Mouse (Mus musculus) layer of hippocampus, adult 11-12 months (tissue): ENCODE results near the gene Nkd1.
A peak's percentile ranks its signal among the peaks of the same experiment; 100 is the strongest.

ENCODE experiments used
- DNase-seq: peaks from one replicate; pipeline ENCODE4 v3.0.0; 2022; ENCODE audit warnings: low spot score

Nkd1 gene

DNA sequence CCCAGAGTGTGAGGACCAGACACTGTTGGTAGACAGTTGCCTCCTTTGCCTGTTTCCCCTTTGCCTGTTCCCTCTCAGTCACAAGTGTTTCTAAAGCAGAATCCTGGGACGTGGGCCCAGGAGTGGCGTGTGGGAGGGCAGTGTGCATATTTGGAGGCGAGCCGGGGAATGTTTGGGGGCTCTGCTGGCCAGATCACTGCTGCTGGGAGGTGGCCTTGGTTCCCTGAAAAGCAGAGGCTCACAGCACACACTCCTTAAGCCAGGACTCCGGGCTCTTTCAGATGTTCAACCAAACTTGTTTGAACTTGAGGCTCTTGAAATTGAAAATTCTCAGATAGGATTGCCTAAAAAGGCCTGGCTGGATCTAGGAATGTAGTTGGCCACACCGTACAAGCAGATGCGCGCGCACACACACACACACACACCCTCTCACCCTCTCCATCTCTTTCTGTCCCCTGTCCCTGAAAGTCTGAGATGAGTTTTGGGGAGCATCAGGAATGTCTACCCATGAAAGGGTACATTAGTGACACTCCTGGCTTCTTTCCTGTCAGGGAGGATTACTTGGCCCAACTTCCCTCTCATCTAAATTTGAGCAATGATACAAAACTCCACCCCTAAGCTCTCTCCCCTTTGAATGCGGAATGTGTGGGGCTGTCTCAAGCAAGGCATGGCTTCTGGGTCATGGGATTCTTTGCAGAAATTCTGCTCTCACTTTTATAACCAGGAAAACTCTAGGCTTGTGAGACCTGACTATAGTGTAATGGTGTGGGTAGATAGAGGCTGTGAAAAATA is 55.4 kb downstream of the Nkd1 start:
- peak; percentile 36 for DNase-seq

DNA sequence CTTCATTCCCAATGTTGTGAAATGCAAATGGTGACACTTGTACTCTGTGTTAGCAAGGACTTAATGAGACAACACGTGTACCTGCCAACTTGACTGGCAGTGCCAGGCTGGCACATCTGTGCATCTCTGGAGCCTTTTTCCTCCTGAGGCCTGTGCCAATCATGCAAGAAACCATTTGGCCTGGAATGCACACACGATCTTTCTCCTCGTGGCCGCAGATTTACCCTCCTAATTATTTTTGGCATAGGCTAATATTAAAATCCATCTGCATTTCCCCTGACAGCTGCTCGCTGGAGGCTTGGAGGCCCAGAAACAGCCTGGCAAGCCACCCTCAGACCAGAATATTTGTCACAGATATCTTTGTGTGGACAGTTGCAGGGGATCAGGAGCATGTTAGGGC is 56.5 kb downstream of the Nkd1 start:
- no peak for DNase-seq

DNA sequence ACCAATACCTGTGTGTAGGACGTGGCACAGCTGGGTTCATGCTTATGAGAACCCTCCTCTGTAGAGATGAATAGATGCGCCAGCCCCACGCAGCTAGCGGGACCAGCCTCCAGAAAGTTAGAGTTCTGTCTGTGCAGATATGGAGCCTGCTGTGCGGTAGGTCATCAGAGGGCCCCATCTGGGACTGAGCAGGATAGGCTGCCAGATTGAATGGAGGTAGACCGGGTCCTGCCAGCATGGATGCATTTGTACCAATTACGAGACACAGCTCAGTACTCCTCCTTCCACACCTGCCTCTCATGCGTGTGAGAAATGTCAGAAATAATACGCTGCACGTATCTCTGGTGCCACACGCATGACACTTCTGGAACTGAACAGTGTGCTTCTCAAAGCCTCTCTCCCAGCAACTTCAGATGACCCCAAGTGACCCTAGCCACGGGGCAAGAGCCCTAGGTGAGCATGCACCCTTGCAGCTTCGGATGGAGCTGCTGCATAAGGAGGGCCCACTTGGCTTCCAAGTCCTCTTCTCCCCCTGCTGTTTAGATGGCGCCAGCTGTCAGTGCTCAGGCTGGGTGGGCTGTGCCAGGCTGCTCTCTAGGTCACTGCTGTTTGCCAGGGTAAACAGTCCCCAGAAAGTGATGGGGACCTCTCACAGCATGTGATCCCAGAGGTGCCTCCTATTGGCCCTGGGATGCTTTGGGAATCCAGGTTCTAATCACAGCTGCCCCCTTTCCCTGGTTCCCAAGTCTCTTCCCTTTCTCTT is 57.4 kb downstream of the Nkd1 start:
- DNase-seq = no peak

DNA sequence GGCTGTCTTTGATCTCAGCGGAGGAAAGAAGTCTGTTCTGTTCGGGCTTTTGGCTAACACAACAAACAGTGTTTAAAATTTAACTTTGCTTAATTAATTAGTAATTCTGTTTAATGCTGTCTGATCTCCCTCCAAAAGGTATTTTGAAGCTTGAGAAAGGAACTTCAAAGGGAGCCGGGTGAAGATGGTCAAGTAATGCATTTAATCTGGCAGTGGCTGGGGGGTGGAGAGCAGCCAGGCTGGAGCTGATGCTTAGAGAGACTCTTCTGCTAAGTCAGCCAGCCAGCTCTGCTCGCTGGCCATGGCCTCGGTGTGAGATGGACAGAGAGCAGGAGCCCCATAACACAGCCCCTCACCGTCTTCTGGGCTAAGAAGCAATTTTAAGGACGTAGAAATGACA is 58.1 kb downstream of the Nkd1 start:
- DNase-seq = no peak

DNA sequence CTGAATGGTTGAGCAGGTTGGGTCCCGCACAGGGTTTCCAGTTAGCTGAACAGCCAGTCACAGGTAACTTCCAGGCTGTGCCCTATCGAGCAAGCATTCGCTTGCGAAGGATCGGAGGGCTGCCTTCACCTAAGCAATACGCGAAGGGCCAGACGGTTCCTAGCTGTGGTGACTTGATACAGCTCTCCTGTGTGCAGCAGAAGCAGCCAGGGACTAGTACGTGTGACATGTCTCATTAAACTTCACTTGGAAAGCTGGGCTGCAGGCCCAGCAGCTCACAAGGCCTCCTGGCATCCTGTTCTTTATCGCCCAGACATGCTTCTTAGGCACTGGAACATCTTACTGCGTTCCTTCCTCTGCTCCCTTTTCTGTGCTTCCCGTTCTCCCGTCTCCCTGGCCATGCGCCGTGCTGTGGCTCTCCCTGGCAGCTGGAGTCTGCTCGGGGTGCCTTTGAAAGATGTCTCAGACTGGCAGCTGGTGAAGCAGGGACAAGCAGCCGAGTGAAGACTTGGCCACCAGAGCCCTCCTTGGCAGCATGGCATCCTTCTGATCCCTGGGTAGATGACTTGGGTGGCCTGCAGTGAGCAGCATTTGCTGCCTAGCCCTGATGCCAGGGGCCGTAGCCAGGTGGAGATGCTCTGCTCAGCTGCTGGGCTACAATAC is 58.6 kb downstream of the Nkd1 start:
- DNase-seq = no peak

DNA sequence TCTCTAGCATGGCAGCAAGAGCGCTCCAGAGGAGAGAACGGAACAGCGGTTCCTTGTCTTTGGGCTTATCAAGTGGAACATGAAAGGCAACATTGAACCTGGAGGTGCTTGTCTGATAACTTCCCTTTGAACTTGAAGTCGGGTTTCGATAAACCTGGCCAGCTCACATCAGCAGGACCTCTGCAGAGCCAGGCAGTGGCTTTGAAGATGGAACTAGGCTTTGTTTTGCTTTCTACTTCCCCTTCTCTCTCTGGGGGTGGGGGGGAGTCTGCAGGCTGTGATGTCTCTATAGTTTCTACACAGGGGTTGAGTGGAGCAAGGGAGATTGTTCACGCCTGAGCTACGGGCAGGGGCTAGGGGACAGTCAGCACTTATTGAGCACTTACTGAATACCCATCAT is 59.6 kb downstream of the Nkd1 start:
- no peak for DNase-seq

DNA sequence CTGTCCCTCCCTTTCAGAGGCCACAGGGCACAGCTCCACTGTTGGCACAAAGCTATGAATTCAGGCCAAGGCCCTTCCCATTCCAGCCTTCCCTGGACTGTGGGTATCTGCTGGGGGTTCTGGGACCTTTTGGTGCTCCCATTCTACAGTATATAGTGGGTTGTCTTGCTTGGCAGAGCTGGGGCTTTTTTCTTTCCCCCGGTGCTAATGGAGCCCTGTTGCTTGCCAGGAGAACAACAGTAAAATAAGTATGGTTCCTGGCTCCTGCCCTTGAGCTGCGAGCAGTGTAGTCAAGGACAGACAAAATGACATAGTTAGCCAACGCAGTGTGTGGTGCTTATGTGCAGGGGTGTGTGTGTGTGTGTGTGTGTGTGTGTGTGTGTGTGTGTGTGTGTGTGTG is 62.7 kb downstream of the Nkd1 start:
- DNase-seq = no peak

DNA sequence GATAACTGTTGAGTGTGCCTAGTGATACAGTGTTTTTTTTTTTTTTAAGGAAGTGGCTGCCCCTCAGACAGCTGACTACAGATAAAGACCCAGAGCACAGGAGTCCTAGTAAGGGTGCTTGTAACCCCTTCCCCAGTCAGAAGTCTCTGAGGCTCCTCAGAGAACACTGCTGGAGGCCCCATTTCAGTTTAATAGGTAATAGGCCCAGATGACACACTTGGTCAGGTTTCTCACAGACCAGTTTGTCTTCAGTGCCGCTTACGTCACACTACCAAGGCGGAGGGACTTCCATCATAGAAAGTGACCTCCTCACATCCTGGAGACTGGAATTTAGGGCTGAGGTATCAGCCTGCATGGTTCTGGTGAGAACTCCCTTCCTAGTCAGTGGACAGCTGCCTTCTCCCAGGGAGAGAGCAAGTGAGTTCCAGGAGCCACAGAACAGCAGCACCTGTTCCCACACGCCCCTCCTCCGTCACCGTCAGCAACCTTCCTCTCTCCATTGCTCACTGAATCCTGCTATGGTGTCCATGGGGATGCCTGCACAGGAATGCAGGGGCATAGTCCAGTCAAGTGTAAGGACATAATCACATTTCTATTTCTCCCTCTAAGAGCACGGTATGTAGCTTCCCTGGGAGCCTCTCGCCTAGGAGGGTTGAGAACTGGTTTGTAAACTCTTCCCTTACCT is 67.2 kb downstream of the Nkd1 start:
- DNase-seq = no peak

DNA sequence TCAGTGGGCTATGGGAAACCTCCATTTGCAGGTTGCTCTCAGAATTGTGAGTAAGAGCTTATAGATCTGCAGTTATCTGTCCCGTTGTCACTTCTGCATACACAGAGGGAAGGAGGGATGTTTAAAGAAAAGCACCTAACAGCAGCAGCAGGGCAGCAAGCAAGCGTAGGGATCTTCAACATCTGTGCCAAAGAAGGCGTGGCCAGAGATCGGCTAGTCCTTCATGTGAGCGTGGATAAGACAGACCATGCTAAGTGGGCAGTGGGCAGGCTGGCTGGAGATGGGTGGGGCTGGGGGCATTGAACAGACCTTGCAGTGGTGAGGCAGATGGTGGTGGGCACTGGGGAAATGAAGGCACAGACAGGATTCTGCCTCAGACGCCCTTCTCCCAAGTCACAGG is 69.1 kb downstream of the Nkd1 start:
- no peak for DNase-seq

DNA sequence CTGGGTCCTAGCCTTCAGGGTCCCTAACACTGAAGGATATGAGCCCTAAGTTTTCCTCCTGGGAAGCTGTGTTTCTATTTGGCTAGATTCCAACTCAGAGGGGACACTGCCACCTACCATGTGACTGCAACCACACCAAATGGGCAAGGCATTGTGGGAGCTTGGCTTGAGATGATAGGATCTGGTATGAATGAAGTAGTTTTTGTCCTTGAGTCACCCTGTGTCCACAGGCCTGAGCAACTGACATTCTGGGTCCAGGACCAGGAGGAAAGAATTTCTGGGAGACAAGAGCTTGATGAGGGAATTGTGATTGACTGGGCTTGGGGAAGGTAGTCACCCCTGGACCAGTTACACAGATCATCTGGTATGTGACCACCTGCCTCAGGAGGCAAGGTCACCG is 72.8 kb downstream of the Nkd1 start:
- DNase-seq = no peak

DNA sequence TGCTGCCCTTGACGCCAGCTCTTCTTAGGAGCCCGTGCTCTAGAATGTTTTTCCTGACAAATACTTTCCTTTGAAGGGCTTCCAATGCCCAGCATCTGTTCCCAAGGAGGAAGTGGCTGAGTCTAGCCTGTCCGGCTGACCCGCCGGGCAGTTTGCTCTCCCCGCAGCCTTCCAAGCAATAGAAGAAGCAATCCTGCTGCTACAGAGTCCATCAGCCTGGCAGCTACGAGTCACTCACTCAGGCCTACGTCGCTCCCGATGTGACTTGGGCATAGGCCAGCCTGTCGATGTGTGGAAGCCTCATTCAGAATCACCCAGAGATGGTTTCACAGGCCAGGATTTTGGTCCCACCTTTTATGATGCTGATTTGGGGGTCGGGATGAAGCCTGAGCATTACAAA is 74.9 kb downstream of the Nkd1 start:
- DNase-seq = no peak

DNA sequence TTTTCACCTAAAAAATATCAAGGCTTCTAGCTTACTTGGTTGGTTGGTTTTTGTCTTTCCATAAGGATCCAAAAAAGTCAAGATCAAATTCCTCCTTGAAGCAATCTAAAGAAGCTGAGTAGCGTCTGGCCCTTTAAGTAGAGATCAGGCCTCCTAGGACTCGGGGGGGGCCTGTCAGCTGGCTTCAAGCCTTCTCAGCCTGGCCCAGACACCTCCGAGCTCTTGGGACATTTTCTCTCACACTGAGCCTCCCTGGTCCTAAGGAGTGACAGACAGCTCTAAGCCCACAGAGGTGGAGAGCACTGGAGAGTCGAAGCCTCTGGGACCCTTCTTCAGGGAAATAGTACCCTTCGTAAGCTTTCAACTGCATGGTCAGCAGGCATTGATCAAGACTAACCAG is 77.4 kb downstream of the Nkd1 start:
- DNase-seq = no peak

DNA sequence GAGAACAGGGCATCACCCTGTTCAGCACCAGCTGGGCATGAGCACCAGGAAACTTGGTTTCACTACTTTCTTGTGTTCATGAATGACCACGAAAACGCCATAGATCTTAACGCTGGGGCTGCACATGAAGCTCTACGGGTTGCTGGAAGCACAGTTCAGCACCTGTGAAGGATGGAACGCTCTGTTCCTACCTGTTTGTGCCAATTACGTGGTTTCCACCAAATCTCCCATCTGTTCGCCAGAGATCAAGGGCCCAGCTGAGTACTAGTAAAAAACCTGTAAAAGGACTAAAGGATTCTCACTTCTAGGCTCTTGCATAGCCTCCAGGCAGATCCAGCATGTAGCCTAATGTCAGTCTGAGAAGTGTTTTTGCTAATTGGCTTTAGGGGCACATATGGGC is 78.3 kb downstream of the Nkd1 start:
- DNase-seq = no peak

DNA sequence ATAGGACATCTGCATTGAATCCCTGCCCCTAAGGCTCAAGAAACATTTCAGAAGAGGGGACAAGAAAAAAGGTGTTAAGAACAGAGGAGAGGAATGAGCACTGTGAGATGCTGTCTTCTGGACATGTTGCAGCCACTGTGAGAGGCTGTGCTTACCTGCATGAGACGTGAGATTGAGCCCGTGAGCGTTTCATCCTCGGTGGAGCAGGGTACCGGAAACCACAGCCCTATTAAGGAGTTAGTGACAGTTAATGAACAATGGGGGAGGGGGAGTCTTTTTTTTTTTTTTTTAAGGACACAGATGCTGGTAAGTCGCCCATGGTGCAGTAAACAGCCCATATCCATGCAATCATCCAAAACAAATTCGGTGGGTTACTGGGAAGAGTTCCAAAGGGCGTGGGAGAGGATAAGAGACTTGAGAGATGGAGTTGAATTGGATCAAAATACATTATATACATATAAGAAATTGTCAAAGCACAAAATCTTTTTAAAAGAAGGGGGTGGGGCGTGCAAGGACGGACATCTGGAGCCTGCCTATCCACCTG is 82.4 kb downstream of the Nkd1 start:
- DNase-seq = no peak

DNA sequence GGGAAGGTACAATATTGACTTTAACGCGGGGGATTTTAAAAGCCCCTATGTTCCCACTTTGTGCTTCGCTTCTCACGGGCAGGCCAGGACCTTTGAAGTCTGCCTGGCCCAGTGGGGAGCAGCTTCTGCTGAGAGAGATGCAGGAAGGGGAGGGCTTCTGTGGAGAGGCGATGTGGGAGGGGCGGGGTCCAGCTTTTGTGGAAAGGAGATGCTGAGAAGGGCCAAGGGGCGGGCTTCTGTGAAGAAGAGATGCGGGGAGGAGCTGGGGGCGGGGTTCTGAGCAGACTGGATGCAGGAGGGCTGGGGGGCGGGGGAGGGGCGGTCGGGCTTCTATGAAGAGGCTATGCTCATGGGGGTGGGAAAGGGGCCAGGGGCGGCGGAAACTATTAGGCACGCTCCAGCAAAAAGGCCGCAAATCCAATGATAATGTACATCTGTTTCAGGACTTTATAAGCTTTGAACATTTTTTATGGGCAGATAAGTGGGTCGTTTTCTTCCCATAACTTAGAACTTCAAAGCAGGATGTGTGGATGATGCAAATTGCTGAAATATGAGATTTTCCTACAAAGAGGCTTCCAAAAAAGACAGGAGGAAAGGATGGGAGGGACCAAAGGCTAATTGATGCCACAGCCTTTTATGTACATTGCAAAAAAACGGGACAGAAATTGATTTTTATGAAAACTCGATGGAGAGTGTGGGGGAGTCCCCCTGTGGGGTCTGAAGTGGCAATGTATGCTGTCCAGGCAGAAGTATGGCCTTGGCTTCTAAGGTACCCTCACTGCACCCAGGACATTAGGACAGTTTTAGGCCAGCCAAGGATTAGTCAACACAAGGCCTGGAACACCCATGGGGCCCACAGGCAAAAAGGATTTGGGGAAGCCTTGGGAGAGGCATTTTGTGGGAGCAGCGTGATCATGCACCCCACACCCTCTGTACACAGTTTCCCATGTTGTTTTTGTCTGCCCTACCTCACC is 83.2 kb downstream of the Nkd1 start:
- no peak for DNase-seq

DNA sequence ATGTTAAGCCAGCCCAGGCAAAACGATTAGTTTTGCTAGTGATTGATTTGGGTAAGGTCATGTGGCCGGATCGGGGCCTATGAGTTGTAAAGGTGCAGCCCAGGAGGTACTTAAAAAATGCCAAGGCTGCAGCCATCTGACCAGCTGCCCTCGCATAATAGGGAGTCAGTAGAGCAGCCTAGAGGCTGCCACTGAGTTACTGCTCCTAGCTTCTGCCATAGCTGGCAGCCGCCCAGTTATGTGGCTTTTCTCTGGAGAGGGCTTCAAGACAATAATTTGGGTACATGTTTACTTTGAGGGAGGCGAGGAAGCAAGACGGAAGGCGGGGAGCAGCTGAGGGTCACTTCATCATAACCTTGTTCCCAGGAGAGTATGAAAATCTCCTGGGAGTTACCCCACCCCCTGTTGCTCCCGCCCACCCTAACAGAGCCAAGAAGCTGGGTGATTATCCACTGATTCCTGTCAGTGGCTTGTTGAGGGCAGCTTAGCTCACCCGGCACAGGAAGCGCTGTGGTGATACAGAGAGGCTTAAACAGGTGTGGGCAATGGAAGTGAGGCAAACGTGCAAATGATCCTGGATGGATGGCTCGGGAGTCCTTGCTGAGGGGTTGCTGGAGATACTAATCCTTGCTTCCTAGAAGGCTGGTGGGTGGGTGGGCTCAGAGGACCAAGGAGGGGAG is 84.3 kb downstream of the Nkd1 start:
- no peak for DNase-seq

DNA sequence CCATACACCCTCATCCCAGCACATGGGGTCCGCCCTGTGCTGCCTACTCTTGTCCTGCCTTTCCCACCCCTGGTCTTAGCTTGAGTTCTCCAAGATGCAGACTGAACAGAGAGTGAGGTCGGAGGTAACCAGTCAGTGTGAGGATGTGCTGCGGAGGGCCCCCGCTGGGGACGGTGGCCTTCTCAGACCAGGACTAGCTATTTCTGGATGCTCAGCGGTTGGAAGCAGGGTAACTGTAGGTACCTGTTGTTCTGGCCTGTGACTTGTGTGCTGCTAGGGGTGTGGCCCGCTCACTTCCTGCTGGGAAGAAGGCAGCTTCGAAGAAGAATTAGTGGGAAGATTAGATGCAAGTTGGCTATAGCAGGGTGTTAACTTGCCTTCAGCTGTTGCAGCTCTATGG is 87.9 kb downstream of the Nkd1 start:
- no peak for DNase-seq

DNA sequence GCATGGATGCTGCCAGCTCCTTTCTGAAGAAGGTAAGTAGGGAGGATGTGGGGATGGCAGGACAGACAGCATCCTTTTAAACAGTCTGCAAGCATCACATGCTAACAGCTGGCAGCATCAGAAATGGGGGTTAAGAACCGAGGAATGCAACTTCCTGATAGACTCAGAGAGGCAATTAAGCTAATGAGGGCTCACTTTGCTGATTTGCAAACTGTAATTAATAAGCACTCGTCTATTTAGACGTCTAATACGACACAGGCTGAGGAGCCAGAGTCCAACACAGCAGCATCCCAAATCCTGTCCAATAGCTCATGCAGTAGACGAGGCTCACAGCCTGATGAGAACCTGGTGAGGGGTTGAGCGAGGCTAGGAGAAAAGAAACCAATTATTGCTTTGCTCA is 89.1 kb downstream of the Nkd1 start:
- DNase-seq = no peak

DNA sequence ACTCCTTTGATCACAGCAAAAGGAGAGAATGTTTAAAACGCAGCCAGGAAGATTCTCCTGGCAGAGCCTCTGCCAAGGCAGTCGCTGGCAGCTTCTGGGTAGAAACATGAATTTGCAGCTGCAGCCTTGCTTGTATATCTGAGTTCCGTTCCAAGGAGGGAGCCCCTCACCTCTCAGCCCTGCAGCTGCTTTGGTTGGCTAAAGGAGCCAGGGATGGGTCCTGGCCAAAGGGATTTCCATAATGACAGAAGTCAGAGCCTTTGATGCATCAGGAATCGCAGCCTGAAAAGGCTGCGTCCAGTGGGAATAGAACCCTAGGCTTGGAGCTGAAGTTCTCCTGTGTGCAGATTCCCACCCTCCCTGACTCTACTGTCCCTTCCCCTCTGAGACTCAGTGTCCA is 93.8 kb downstream of the Nkd1 start:
- DNase-seq = no peak

DNA sequence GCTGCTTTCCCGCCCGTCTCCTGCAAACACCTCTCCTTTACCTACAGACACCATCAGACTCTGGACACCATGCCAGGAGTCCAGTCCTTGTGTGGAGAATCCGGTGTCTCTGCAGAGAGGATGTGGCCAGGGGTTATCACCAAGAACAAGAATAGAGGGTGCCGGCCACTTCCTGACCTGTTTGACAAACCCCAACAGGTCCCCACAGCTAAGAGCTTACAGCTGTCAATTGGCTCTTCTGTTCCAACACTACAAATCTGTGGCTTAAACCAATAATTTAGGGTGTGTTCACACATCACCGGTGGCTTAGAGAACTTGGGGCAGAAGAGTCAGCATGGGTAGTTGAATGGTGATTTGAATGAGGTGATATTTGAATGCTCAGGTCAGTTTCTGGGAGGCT is 97.5 kb downstream of the Nkd1 start:
- DNase-seq = no peak

DNA sequence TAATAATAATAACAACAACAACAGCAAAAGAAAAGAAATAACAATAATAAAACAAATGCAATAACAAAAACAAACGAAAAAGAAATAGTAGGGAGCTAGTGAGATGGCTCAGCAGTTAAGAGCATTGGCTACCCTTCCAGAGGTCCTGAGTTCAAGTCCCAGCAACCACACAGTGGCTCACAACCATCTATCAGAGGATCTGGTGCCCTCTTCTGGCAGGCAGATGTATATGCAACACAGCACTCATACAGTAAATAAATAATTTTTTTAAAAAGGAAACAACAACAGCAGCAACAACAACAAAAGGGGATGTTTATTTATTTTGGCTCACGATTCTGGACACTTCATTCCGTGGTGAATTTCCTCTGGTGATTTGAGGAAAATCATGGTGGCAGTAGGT is 98.4 kb downstream of the Nkd1 start:
- no peak for DNase-seq
